Mouse (Mus musculus) heart, adult 8-10 months (tissue): ENCODE measurements around the gene Fyco1. TPM values are rescaled to one million over a fixed set of nuclear protein-coding genes. Genes with fewer than 3 reads are reported as not detected.
"Not testable (repeated sequence)": the region's sequence is repeated elsewhere in the genome, so short reads cannot be mapped to it uniquely, and the experiment has no call there.

ENCODE experiments used
- DNase-seq: peaks from one replicate; pipeline ENCODE4 v3.0.0; 2022; ENCODE audit warnings: low spot score
- total RNA-seq, 4 experiments: library from RNA; stranded (reverse); gene quantifications; 2 replicates each; pipeline ENCODE4 v1.2.4; 2022

Gene Fyco1
- total RNA-seq, 4 experiments from 2014 or later, result 277 to 295 (median 286) TPM

DNA sequence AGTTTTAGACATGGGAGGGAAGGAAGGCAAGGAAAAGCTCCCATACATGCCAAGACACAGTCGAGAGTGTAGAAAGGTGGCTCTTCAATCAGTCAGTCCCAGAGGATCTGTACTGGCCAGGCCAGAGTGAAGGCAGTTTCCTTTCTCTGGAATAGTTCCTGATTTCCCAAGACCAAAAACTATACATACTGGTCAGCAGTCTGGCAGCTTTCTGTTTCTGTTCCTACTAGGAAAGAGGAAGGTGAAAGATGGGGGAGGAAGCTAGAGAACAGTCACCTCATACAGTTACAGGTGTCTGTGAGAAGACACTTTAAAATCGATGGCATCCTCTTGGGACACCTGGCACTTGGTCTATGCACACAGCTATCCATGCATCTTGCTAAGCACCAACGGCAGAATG, 36.3 kb downstream of the Fyco1 start:
- peak; percentile 20 for DNase-seq

DNA sequence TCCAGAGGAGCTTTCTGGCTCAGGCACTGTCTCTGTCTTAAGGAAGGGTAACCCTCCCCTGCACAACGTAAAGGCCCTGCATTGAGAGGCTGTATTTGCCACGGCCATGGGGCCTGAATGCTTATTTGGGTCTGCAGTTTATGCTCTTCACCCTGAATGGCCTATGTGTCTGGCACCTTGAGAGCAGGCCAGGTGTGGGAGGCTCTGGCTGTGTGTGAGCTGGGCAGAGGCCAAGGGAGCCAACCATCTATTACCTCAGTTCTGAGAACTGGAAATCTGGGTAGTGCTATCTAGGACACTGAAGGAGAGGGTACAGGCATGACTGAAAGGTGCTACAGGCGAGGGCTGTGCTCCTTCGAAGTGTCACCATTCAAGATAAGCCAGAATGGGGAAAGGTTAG, 36.9 kb downstream of the Fyco1 start:
- no peak for DNase-seq

DNA sequence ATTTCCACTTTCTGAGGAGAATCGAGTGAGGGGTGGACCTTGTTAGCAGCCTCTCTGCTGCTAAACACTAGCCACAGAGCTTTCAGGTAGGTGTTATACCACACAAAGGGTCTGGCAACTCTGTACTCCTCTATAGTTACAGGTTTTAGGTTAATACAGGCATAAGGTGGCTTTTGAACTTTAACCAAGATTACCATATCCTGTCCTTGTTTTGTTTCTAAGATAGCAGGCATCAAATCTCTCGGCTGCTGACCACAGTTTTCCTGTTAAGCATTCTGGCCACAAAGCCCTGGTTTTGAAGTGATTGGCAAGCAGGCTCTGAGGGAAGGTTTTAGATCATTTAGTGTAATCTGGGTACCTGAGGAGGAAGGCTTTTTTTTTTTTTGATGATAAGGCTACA, 37.4 kb downstream of the Fyco1 start:
- DNase-seq, result no peak

DNA sequence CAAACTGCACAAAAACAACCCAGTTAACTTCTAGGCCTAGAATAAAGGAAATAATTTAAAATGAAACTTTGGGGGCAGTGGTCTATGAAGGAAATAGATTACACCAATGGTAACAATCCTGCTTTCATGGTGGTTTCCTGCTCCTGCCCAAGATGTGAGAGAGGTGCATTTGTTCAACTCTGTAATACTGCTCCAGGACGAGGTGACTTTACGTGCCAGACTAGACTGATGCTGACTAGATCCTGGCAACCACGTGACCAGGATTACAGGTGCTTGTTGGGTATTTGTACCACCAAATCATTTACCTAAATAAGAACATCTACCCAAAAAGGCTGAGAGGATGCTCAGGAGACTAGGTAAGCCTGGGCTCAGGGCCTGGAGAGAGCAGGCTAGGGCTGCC, 39.9 kb downstream of the Fyco1 start:
- no peak for DNase-seq

DNA sequence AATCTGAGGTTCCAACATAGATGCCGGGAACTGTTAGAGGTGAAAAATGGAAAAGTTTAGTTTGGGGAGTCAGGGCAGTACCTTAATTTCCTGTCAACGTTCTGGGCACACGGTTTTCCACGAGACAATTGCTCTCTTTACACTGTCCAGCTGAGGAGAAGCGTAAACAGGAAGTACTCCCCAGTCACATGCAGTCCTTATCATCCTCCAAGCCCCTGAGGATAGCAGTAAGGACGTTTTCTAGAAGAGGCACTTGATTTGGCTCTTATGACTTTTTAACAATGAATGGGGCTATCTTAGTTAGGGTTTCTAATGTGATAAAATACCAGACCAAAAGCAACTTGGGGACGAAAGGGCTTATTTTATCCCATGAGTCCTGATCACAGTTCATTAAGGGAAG, 43.1 kb downstream of the Fyco1 start:
- DNase-seq, result peak; percentile 33

DNA sequence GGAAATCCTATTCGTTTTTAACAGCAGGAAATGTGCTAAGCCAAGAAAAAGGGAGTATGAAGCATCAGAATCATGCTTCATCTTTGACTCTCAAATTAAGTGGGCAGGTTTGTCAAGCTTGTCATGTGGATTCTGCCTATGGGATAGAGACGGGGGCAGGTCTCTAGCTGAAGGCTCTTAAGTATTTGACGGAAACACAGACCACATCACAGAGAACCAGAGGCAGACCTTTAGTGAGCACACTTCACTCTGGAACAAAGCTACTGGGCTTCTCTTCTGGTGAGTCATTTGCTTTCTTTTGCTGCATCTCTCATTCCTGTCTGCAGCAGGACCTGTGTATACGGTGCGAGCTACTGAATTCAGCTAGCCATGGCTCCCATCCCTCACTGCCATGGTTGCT, 45.4 kb downstream of the Fyco1 start, which contains the start of gene Cxcr6:
Gene Cxcr6, plus strand, starts transcription at position 209 of the 400 bp plus-strand sequence.
- no peak for DNase-seq

DNA sequence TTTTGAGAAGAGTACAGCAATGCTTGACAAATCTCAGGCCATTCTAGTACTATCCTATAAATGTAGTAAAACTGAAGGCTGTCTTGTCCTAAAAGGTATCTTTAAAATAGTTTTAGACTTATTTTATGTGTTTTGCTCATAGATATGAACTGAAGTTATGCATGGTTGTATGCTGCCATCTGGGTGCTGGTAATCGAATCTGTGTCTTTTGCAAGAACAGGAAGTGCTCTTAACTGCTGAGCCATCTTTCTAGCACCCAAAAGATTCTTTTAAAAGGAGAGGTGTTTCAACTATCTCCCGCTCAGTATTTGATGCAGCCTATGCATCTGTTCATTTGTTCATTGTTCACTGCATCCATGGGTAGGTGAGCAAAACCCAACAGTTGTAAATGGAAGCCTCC, 46.5 kb downstream of the Fyco1 start:
- no peak for DNase-seq

DNA sequence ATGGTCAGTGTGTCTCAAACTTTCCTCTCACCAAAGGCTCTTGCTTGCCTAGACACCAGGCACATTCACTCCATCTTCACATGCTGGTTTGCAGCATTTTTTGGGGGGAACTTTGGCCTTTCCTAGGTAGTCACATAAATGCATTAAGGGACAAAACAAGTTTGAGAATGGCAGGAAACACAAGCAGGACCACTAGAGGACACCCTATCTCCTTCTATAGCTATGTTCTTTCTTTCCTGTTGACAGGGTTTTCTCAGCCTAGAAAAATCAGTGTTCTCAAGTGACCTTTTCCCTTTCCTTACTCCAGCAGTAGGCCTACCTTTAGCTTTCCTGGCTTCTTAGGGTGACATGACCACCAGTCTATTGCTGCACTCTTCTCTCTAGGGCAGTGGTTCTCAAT, 48.8 kb downstream of the Fyco1 start:
- DNase-seq, result no peak

DNA sequence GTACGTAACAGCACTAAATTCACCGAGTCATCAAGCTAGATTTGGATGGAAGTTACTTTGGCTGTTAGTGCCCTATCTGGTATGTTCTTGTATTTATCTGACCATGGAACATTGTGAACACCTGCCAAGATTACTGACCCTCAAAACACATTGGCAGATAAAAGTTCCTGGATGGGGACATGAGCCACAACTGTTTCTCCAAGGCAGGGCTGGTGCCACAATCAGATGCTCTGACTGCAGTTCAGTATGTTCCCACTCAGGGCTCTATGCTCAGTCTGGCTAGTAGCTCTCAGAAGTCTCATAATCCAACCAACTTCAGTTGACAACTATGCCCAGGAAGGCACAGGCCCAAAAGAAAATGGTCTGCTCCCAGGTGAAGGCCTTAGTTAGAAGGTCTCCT, 49.3 kb downstream of the Fyco1 start:
- DNase-seq, result no peak

DNA sequence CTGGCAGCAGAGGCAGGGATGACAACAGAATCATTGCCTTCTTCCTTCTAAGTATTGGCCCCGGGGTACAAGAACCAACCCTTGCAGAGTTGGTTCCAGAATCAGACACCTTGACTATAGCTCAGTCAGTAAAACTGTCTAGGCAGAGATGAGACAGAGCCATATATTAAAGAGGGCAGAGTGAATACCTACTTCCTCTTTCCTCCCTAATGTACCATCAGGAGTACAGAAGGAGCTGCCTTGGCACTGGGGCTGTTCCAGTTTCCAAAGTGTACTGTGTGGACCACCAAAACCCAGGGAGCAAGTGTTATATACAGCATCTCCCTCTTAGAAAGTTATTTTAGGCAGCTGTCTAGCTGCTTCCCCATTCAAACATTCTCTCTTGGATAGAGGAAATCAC, 50.2 kb downstream of the Fyco1 start:
- DNase-seq, result no peak

DNA sequence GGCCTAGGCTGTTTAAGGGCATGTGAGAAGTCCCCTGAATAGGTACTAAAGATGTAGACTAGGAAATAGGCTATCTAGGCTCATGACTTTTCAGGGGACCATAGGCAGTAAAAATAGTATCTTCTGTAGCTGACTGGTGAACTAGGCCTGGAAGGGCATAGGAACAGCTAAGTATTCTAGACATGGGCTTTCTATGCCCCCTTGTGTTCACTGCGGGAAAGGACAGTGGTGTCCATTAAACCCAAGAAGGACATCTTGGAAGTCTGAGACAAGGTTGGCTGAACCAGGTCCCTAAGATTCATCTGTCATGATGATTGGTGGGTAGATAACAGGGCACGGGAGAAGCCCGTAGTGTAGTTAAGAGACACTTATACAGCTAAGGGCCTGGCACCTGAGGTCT, 55.5 kb downstream of the Fyco1 start:
- peak; percentile 48 for DNase-seq

DNA sequence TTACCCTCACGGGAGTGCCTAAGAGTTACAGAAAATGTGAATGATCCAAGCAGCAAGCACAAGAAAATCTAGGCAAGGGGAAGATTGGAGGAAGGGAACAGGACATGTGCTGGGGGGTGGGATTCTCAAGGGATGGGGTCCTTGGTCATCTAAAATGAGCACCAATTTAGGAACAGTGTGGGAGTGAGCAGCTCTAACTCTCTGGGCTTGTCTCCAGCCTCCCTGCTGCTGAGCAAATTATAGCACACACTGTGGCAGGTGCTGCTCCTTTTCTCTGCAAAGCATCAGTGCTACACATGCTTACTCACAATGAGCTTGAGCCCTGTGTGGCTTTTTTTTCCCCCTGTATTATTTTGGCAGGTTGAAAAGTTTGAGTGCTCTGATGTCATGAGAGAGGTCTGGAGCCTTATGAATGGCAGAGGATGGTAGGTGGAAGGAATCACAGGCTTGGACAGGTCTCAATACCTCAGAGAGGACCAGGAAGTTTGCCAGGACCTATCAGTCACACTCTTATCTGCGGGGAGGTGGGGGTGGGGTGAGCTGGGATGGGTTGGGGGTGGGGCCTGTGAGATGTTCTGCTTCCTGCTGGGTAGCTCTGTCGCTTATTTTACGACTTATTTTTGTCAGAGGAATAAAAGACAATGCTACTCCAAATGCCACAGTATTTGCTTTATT, 62.7 kb downstream of the Fyco1 start:
- no peak for DNase-seq

DNA sequence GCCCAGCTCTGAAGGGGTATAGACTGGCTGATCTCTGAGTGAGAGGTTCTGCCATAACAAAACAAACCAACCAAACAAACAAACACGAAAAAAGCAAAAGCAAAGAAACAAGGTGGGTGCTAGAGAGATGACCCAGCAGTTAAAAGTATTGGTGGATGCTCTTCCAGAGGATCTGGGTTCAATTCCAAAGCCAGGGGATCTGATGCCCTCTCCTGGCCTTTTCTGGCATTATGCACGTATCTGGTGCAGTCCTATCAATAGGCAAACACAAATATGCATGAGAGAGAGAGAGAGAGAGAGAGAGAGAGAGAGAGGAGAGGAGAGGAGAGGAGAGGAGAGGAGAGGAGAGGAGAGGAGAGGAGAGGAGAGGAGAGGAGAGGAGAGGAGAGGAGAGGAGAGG, 78.4 kb downstream of the Fyco1 start:
- not testable (repeated sequence) for DNase-seq

DNA sequence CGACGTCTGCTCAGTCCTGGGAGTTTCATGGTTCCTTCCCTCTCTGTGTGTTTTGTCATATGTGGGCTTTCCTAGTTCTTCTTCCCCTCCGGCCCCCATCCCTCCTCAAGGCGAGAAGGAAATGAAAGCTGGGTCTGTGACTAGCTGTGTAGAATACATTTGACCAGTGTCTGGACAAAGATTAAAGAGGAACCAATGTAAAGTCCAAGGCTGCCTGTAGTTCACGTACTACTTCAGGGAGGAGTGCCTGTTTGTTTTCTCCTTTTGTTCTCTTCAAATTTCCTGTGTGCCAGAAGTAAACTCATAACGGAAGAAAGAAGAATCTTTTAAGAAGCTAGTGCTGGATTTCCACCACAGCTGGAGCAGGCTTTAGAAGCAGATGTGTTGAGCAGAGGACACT, 82.2 kb downstream of the Fyco1 start:
- DNase-seq, result peak; percentile 29

DNA sequence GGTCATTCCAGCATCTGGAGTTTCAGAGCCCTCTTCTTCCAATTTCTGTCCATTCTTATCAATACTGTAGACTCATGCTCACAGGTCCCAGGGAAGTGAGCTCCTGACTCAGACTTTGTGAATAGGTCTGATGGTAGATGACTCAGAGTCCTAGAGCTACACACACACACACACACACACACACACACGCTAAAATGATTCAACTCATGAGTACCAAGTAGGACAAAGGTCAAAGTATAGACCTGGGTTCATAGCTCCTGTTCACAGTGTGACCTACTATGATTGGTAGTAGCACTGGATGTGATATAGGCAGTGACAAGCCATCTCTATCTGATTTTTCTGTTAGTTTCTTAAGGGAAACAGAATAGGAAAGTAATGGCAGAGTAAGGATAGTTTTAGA, 83.3 kb downstream of the Fyco1 start:
- no peak for DNase-seq

DNA sequence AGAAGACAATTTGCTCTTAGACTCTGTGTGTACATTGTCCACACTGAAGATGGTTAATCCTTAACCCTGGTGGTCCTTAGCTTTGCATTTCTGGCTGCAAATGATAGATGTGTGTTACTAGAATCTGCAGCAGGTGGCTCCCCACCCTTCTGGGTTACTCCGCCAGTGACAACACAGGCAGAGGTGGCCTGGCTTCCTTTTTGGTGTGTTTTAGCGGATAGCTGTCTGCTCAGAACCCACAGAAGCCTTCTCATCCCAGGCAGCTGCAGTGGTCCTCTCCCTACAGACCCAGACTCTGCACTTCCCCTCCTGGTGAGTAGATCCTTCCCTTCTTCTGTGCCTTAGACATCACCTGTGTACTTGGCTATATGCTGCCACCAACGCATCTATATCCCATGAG, 84.7 kb downstream of the Fyco1 start:
- DNase-seq, result no peak

DNA sequence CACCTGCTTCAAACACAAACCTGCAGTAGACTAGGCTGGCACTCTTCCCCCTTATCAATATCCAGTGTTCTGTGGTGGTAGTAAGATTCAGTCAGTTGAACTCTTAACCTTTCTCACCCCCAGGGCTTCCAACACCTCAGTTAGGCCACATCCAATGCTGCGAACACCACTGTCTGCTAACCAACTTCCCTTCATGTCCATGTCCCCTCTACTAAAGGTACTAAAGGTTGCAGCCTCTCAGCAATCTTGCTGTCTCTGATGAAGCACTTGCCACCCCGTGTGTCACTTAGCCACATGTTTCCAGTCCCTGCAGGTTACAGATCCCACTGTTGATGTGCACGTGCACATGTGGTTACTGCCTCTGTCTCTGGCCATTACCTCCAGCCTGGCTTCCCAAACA, 87.9 kb downstream of the Fyco1 start:
- DNase-seq, result no peak

DNA sequence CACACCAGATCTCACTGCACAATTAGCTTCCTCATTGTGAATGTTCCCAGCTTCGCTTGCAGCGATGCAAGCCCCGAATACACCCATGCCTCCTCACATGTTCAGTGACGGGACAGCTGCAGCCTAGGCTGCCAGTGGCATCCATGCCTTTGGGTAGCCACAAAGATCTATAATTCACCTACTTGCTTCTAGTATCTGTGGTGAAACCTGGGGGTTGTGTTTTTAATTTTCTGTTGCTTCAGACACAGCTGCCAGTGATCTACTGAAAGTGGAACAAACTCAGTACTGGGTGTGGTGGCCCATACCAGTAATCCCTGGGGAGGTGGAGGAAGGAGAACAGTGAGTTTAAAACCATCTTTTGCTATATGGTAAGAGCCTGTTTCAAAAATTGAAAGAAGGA, 88.8 kb downstream of the Fyco1 start:
- DNase-seq, result no peak

DNA sequence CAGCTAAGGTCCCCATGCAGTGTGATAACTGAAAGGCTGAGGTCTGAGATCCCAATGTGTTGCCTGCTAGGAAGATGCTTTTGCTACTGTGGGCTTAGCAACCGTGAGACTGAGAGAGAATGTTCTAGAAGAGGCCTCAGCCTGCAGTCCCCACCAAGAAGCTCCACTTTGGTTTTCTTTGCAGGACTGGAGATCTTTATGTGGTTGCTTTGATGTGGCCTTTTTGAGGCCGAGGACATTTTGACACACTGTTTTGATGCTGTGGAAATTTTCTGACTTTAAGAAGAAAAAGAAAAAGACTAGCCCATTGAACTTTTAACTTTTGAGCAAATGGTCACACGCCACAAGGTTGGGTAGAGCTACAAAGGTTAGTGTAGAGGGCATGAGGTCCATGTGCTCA, 90.9 kb downstream of the Fyco1 start:
- DNase-seq, result no peak

DNA sequence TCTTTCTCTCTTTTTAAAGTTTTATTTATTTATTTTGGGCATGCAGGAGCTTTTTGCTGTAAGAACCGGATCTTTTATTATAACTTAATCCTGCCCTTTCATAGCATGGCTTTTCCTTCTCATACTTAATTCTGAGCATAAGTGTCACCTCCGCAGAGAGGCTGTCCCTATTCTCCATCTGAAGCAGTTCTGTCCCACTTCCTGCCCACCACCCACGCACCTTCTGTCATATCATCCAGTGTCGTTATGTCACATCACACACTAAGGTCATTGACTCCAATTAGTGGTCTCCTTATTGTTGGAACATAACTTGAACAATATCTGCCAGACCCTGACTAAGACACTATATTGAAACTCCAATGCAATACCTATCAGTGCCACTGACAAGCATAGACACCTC, 93.1 kb downstream of the Fyco1 start:
- no peak for DNase-seq

DNA sequence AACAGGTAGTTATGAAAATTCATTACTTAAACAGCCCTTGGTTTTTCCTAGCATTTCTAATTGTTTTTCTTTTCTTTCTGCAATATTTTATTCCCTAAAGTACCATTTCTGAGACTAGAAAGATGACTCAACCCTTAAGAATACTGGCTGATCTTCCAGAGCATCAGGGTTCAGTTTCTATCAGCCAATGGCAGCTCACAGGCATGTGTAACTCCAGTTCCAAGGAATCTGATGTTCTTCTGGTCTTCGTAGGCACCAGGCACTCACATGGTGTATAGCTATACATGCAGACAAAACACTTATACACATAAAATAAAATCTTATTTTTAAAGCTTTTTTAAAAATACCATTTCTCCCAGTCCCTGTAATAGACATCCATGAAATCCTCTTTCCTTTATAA, 93.5 kb downstream of the Fyco1 start:
- no peak for DNase-seq

DNA sequence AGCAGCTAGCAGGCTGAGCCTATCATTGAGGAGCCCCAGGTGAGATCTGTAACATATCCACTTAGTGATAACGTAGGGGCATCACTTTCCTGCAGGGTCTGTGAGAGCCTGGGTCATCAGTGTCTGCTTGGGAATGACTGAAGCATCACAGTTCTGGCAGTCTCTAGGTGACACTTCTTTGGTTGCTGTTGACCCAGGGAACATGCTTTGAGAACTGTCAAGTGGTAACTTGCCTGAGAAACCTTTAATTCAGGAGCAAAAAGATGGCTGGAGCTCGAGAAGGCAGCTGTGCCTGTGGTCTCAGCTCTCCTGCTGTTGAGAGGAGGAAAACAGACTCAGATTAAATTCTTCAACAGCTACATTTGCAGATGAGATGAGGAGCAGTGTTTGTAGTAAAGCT, 94.4 kb downstream of the Fyco1 start:
- no peak for DNase-seq

DNA sequence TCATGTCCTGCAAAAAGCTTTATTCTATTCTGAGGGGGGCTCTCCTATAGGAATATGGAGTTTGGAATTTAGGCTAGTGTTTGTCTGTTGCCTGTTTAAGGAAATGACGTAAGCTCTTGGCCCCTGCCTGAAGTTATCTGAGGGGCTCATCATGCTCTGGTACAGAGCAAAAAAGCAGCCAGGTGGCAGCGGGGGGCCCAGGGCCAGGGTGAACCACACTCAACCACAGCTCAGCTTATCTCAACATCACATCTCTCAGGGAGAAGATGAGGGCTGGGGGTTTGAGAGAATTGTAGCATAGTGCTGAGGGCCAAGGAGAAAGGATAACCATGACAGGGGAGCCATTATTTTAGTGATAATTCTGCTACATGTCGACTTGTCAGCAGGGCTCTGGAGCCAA, 94.9 kb downstream of the Fyco1 start:
- DNase-seq, result no peak

DNA sequence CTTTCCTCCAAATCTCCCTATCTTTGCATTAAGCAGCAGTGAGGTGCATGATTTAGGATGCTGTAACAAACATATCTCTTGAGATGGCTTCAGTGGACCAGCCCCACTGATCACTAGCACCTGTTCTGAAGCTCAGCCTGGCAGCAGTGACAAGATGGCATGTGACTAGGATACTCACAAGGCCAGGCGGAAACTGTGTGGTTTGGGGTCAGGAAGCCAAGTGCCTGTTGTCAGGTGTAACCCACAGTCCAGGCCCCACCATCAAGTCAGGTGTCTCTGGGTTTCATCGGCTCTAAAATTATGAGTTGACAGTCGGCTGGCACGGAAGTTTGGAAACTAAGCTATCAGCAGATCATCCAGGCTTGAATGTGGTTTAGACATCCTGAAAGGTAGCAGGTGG, 97.4 kb downstream of the Fyco1 start:
- DNase-seq, result no peak
